Mouse (Mus musculus): ENCODE results near the gene 4930415L06Rik. TPM values are rescaled to one million over a fixed set of nuclear protein-coding genes. Genes with fewer than 3 reads are reported as not detected.

4930415L06Rik gene
- polyA plus RNA-seq (2015; fragmentation: Nextera tagmentation; extraction: Ambion mirVana), result not detected in 2 replicates

DNA sequence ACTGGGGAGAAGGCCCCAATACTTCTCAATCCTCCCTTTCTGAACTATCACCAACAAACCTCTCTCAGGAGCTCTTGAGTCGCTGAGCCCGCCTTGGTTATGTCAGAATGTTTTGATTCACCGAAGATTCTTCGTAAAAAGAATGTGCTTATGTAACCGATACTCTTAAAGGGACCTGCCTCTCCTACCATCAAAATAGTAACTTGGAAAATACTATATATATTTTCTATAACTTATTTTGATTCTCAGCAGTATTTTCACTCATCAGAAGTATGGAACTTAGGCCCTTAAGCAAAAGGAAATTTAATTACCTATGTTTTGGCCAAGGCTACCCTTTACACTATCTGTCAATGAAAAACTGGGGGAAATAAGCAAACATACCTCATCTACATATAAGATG, at the start of gene 4930415L06Rik:
Gene 4930415L06Rik, minus strand, starts transcription at position 101 of the 400 bp plus-strand sequence.

Other genes with a start within 250 kb of the 4930415L06Rik start
- not detected in 2 replicates for gene 4932429P05Rik, start 180.6 kb downstream of the 4930415L06Rik start, polyA plus RNA-seq (2015; fragmentation: Nextera tagmentation; extraction: Ambion mirVana)